Mouse (Mus musculus): Measurements from ENCODE around the gene Prmt9. TPM values are rescaled to one million over a fixed set of nuclear protein-coding genes. Genes with fewer than 3 reads are reported as not detected.

The Prmt9 gene
- total and polyA plus RNA-seq, 3 experiments, result 5.2 to 13.1 (median 10.2) TPM

- 76% methylated on average over 1 of the region's 1 CpGs for WGBS
- TF ChIP-seq CTCF (IDR thresholded peaks at IDR 0.05), result no peak
- TF ChIP-seq EP300 (IDR thresholded peaks at IDR 0.05; ENCODE audit: insufficient read depth, low read depth, low read length), result no peak
Measured at GRCm38 (mm10) chr8:77538256-77538655, 10.9 kb upstream of the Prmt9 start.

GRCm38 (mm10) chr8:77543152-77543777 lies 5.9 kb upstream of the Prmt9 start:
- intact Hi-C loops (cut with DNase I), result no loop called here
- Histone ChIP-seq H3K36me3 (ENCODE audit: control insufficient read depth, insufficient read depth, low read length) (no peaks in the 10 kb centered on the region), H3K79me2 (replicated peaks; ENCODE audit: control insufficient read depth, insufficient read depth, low read length) (no peaks in the 10 kb centered on the region), H3K27ac (no peak overlapping the region), H3K27me3 (ENCODE audit: control insufficient read depth, insufficient read depth, low read length) (no peaks in the 10 kb centered on the region), H3K4me3 (no peak overlapping the region), H3K4me1 (ENCODE audit: control insufficient read depth, insufficient read depth, low read length) (no peaks in the 10 kb centered on the region), H3K9ac (ENCODE audit: low read depth, low read length) (no peak overlapping the region)
- 57% methylated on average over 6 of the region's 6 CpGs for WGBS
- TF ChIP-seq CTCF (IDR thresholded peaks at IDR 0.05), result no peak
- TF ChIP-seq POLR2A (IDR thresholded peaks at IDR 0.05; ENCODE audit: insufficient read depth, low read depth, low read length), result no peak
- no peak for TF ChIP-seq EP300 (IDR thresholded peaks at IDR 0.05; ENCODE audit: insufficient read depth, low read depth, low read length)
- no peak for DNase-seq

More at GRCm38 (mm10) chr8:77538256-77538655, 10.9 kb upstream of the Prmt9 start:
- Histone ChIP-seq H3K27ac (no peak overlapping the region), H3K4me1 (ENCODE audit: control insufficient read depth, insufficient read depth, low read length) (no peaks in the 10 kb centered on the region), H3K36me3 (ENCODE audit: control insufficient read depth, insufficient read depth, low read length) (no peaks in the 10 kb centered on the region), H3K4me3 (no peak overlapping the region), H3K79me2 (replicated peaks; ENCODE audit: control insufficient read depth, insufficient read depth, low read length) (no peaks in the 10 kb centered on the region), H3K9ac (ENCODE audit: low read depth, low read length) (no peak overlapping the region), H3K27me3 (ENCODE audit: control insufficient read depth, insufficient read depth, low read length) (no peaks in the 10 kb centered on the region)
- intact Hi-C loops (cut with DNase I), result no loop called here
- no peak for DNase-seq

- intact Hi-C loops (cut with DNase I), result no loop called here
- H3K79me2 ChIP-seq (replicated peaks; ENCODE audit: control insufficient read depth, insufficient read depth, low read length), result no peaks in the 10 kb centered on the region
- TF ChIP-seq EP300 (IDR thresholded peaks at IDR 0.05; ENCODE audit: insufficient read depth, low read depth, low read length) (no peak), POLR2A (IDR thresholded peaks at IDR 0.05; ENCODE audit: insufficient read depth, low read depth, low read length) (no peak), CTCF (IDR thresholded peaks at IDR 0.05) (no peak)
- no peaks in the 10 kb centered on the region for H3K27me3 ChIP-seq (ENCODE audit: control insufficient read depth, insufficient read depth, low read length)
- DNase-seq, result no peak
- 53% methylated on average over 3 of the region's 3 CpGs for WGBS
- no peaks in the 10 kb centered on the region for H3K36me3 ChIP-seq (ENCODE audit: control insufficient read depth, insufficient read depth, low read length)
- no peak overlapping the region for H3K27ac ChIP-seq
- no peak overlapping the region for H3K4me3 ChIP-seq
- no peak overlapping the region for H3K9ac ChIP-seq (ENCODE audit: low read depth, low read length)
- no peaks in the 10 kb centered on the region for H3K4me1 ChIP-seq (ENCODE audit: control insufficient read depth, insufficient read depth, low read length)
Measured at GRCm38 (mm10) chr8:77544428-77544827, 4.8 kb upstream of the Prmt9 start.

GRCm38 (mm10) chr8:77545616-77546015 lies 3.6 kb upstream of the Prmt9 start:
- no peak overlapping the region for H3K9ac ChIP-seq (ENCODE audit: low read depth, low read length)
- WGBS, result 84% methylated on average over 4 of the region's 4 CpGs
- H3K36me3 ChIP-seq (ENCODE audit: control insufficient read depth, insufficient read depth, low read length), result no peaks in the 10 kb centered on the region
- H3K4me3 ChIP-seq, result no peak overlapping the region
- no peak for TF ChIP-seq CTCF (IDR thresholded peaks at IDR 0.05)
- no peak for TF ChIP-seq POLR2A (IDR thresholded peaks at IDR 0.05; ENCODE audit: insufficient read depth, low read depth, low read length)
- TF ChIP-seq EP300 (IDR thresholded peaks at IDR 0.05; ENCODE audit: insufficient read depth, low read depth, low read length), result no peak
- DNase-seq, result no peak
- no peak overlapping the region for H3K27ac ChIP-seq
- no peaks in the 10 kb centered on the region for H3K79me2 ChIP-seq (replicated peaks; ENCODE audit: control insufficient read depth, insufficient read depth, low read length)
- no peaks in the 10 kb centered on the region for H3K27me3 ChIP-seq (ENCODE audit: control insufficient read depth, insufficient read depth, low read length)
- intact Hi-C loops (cut with DNase I), result no loop called here
- H3K4me1 ChIP-seq (ENCODE audit: control insufficient read depth, insufficient read depth, low read length), result no peaks in the 10 kb centered on the region

- Histone ChIP-seq H3K9ac (ENCODE audit: low read depth, low read length) (peak overlapping the region; percentile 83), H3K79me2 (replicated peaks; ENCODE audit: control insufficient read depth, insufficient read depth, low read length) (no peaks in the 10 kb centered on the region; the same call in 1 of the 2 replicates), H3K4me3 (peak overlapping the region; percentile 87), H3K27ac (peak overlapping the region; percentile 92; the same call in 1 of the 2 replicates), H3K4me1 (ENCODE audit: control insufficient read depth, insufficient read depth, low read length) (no peaks in the 10 kb centered on the region), H3K36me3 (ENCODE audit: control insufficient read depth, insufficient read depth, low read length) (no peaks in the 10 kb centered on the region), H3K27me3 (ENCODE audit: control insufficient read depth, insufficient read depth, low read length) (no peaks in the 10 kb centered on the region)
- WGBS, result 6% methylated on average over 7 of the region's 7 CpGs
- intact Hi-C loops (cut with DNase I), result loop anchor here (2.0 kb wide), 1 partner anchor 31 kb away; no protein-coding TSS in a partner anchor
- TF ChIP-seq POLR2A (IDR thresholded peaks at IDR 0.05; ENCODE audit: insufficient read depth, low read depth, low read length) (no peak), CTCF (IDR thresholded peaks at IDR 0.05) (peak; percentile 78)
- DNase-seq, result peak in 1 of 2 experiments; percentile 22
Measured at GRCm38 (mm10) chr8:77549881-77550580, 834 bp downstream of the Prmt9 start.

GRCm38 (mm10) chr8:77552491-77552890 lies 3.3 kb downstream of the Prmt9 start:
- Histone ChIP-seq H3K36me3 (ENCODE audit: control insufficient read depth, insufficient read depth, low read length) (peaks cover 3% of the 10 kb centered on the region), H3K9ac (ENCODE audit: low read depth, low read length) (no peak overlapping the region), H3K4me3 (no peak overlapping the region), H3K27ac (no peak overlapping the region), H3K4me1 (ENCODE audit: control insufficient read depth, insufficient read depth, low read length) (no peaks in the 10 kb centered on the region), H3K79me2 (replicated peaks; ENCODE audit: control insufficient read depth, insufficient read depth, low read length) (no peaks in the 10 kb centered on the region; the same call in 1 of the 2 replicates), H3K27me3 (ENCODE audit: control insufficient read depth, insufficient read depth, low read length) (no peaks in the 10 kb centered on the region)
- WGBS, result 100% methylated on average over 3 of the region's 3 CpGs
- no peak for DNase-seq
- intact Hi-C loops (cut with DNase I), result no loop called here
- TF ChIP-seq EP300 (IDR thresholded peaks at IDR 0.05; ENCODE audit: insufficient read depth, low read depth, low read length) (no peak), POLR2A (IDR thresholded peaks at IDR 0.05; ENCODE audit: insufficient read depth, low read depth, low read length) (no peak), CTCF (IDR thresholded peaks at IDR 0.05) (no peak)

Data from heart, adult 2 months (tissue).